Mouse (Mus musculus) testis, postnatal 14 days (tissue): ENCODE measurements at regions not wholly inside any gene's neighbourhood (a gene's known extent, or its start where the extent isn't known, plus 50 kb on each side); places are given as distances from the start of the nearest gene placed in this dataset.

Experiments
- DNase-seq: peaks from one replicate; pipeline ENCODE4 v3.0.0; 2021; ENCODE audit warnings: low spot score

DNA sequence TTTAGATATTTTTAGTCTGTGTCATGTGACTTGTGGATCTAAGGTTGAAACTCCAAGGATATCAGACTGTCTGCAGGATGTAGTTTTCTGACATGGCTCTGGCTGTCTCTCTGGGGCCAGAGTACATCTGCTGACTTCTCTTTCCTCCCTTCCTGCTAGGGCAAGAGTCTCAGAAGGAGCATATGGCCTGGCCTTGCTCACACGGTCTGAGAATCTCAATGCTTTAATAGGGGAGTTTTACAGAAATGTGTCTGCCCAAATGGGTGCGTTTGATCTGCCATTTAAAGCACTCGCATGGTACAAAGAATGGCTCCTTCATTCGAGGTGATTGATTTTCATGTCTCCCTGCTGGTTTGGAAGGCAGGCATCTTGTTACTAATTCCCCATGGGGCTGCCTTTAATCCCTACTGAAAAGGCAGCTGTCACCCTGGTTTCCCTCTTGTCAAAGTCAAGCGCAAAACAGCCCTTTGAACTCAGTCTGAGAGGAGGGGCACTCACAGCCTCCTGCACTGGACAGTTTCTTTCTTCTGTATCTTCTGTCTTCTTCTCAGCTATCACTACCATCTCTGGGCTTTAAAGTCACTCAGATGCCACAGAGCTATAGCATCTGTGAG is 199.7 kb upstream of the Eef2kmt start:
- DNase-seq: no peak

GRCm38 (mm10) chr16:5454243-5454642 is 198.5 kb upstream of the Eef2kmt start:
- no peak for DNase-seq

DNA sequence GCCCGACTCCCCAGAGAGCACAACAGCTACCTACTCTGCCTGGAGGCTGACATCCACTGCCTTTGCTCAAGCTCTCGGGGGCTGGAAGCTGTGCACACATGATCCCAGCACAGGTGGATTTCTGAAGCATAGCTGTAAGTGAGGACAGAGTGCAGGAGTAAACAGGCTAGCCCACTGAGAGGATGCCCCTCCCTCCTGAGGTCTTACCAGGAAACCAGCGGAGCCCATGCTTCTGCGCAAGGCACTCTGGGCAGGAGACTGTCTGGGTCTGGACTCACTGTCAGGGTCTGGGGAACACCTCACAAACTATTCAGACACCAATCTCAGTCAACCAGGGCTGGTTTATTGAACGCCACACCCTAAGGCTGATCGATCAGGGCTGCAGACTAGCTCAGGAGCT is 197.2 kb upstream of the Eef2kmt start:
- DNase-seq: no peak

DNA sequence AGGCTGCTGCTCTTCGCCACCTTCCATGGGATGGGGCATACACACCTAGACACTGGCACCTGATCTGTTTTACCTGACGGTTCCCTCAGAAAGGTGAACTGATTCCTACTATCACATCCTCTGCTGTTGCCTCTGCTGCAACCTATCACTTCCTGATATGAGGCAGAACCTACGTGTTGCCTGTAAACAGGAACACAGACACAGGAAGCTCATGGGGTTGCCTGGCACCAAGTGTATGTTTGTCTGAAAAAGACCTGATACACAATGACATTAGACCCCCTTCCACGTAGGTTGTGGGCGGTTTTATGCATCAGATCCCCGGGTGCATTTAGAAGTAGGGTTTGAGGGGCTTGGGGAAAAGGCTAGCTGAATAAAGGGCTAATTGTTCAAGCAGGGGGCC is 190.0 kb upstream of the Eef2kmt start:
- no peak for DNase-seq

GRCm38 (mm10) chr16:5444785-5445184 is 189.0 kb upstream of the Eef2kmt start:
- DNase-seq: no peak

GRCm38 (mm10) chr16:5439717-5440116 is 183.9 kb upstream of the Eef2kmt start:
- no peak for DNase-seq

DNA sequence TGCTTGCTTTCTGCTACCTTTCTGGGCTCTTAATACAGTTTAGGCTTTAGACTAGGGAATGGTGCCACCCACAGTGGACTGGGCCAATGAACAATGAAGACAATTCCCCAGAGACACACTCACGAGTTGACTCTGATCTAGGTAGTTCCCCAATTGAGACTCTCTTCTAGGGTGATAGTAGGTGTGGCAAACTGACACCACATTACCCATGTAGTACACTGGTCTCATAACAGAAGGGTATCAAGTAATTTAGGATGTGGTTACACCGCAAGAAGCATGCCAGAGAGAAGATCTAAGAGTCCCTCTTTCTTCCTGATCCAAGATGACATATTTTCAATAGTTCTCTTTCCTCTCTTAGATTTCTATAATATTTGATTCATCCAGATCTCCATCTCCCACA is 182.6 kb upstream of the Eef2kmt start:
- DNase-seq: no peak

DNA sequence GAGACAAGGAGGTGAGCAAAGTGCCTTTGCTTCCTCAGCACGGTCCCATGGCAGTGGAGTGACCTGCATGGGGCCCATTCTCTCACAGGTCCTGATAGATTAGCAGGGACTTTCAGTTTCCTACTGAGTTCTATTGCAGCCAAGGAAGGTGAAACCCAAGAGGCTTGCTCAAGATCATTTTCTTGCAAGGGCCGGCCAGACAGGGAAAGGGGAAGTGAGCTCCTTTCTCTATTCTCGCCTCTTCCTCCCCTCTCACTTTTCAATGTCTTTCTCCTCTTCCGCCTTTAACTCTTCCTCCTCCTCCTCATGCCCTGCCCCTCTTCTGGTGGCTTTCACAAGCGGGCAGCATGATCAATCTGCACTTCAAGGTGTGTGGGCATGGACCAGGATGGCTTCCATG is 175.9 kb upstream of the Eef2kmt start:
- DNase-seq: no peak

GRCm38 (mm10) chr16:5431111-5431510 is 175.3 kb upstream of the Eef2kmt start:
- no peak for DNase-seq

- DNase-seq: no peak
Measured at GRCm38 (mm10) chr16:5429466-5429865, 173.7 kb upstream of the Eef2kmt start.

DNA sequence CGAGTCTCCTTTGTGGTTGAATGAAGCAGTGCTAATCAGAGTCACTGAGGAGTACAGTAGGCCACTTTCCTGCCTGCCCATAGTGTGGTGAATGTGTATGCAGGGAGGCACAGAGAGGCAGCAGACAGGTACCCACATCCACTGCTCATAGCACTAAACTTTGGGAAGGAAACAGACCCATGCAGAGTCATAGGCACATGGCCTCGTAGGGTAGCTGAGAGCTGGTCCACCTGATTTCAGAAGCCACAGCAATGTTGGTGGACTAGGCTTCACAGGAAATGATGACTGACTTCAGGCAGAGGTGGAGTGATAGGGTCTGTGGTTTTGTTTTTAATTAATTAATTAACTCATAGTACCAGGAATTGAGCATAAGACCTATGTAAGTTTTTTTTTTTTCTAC is 170.1 kb upstream of the Eef2kmt start:
- DNase-seq: no peak

- DNase-seq: no peak
Measured at GRCm38 (mm10) chr16:5422041-5422440, 166.3 kb upstream of the Eef2kmt start.

GRCm38 (mm10) chr16:5421591-5421990 is 165.8 kb upstream of the Eef2kmt start:
- no peak for DNase-seq

GRCm38 (mm10) chr16:5419467-5419866 is 163.7 kb upstream of the Eef2kmt start:
- no peak for DNase-seq

DNA sequence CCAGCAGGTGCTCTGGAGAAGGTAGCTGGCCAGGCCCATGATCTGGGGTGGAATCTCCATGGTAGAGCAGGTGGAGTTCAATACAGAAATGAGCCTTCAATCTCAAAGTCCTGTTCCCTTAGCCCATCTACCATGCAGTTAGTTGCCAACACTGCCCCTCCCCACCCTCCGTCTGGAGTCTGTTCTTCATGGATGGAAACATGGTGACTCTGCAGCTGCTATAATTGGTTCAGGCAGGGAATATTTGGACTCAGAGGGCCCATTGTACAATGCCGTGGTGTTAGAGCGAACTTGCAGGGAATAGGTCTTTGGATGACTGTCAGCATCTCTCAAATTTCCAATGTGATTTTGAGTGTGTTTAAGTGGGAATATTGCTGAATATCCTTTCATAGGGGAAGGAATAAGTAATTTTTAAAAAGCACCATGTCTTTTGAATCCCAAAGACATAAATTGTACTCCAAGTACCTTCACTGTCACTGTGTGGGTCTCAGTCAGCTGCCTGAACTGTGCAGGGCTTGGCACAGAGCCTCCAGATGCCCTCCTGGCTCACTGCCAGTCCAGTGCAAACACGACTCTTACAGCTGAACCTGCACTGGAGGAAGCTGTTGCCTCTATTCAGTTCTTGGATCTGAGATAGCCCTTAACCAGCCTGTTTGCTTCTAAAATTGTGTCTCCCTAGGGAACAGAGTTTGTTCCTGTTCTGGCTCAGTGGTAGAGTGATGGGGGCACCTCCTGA is 162.8 kb upstream of the Eef2kmt start:
- no peak for DNase-seq

DNA sequence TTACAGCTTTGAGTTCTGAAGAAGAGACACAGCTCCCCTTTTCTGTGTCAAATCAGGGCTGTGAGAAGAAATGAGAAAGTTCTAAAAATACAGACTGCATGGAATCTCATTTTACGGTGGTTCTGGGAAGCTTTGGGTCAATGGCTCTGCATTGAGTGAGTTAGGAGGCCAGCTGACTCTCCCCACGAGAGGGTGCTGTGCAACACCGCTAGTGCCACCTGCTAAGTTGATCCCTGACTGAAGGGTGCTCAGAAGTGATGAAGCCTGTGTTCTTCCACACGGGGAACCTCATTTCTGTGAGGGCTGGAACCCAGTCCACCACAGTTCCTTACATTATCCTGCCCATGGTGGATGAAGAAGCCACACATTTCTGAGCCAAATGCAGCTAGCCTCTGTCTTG is 159.5 kb upstream of the Eef2kmt start:
- DNase-seq: no peak

- DNase-seq: no peak
Measured at GRCm38 (mm10) chr16:5411819-5412385, 156.1 kb upstream of the Eef2kmt start.

DNA sequence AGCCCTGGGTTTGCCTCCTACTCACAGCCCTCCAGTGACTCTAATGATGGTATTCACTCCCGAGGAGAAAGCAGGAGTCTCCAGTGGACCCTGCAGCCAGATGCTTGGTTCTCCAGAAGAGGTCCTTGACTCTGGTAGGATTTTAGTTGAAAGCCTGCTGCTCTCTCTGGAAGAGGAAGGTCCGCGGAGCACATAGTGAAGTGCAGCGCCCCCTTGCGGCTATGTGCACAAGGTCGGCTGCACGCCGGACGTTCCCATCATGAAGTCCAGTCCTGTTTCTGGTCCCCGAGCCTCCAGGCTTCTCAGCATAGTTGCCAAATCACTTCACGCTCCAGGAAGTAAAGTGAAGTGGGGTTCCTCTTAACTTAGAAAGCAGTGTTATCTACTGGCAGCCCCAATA is 150.9 kb upstream of the Eef2kmt start:
- DNase-seq: peak; percentile 63

GRCm38 (mm10) chr16:5393336-5393735 is 137.6 kb upstream of the Eef2kmt start:
- DNase-seq: no peak

- no peak for DNase-seq
Measured at GRCm38 (mm10) chr16:5382930-5383329, 127.1 kb upstream of the Eef2kmt start.

DNA sequence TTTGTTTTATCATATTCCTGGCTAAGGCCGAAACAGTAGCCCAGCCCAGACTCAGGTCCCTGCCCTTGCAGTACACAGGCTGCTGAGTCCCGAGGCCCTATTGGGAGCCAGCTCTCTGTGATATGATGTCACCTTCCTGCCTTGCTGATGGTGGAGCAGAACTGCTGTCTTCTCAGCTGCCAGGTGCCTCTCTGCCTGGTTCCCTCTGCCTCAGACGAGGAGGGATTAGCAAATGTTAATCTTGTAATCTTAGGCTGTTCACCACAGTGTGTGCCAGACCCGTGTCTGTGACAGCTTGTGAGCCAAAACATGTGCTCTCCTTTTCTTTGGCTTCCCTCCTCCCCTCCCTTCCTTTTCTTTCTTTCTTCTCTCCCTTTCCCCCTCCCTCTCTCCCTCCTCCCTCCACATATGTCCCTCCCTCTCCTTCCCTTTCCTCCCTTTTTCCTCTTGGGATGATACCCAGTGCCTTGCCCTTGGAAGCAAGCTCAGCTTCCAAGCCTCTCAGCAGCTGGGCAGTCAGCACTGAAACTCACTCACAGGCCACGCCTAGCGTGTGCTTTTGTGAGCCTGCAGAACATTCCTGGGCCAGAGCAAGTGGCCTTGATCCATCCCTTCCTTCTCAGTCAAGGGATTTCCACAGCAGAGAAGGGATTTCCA is 126.6 kb upstream of the Eef2kmt start:
- DNase-seq: no peak

DNA sequence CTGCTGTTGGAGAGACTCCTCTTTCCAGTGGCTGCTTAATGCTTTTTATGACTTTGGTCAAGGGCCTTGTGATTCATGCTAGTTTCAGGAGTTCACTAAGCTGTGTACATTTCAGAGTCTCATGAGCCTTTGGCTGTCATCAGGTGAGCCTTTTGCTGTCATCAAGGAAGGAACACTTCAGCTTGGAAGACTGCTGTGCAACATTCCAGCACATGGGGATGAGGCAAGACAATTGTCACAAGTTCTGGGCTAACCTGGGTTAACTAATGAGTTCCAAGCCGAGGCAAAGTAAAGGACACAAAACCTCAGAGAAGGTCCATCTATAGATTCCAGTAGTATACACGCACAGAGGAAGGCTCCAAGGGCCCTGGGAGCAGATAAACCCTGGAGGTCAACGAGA is 124.8 kb upstream of the Eef2kmt start:
- no peak for DNase-seq

GRCm38 (mm10) chr16:5377001-5377400 is 121.2 kb upstream of the Eef2kmt start:
- no peak for DNase-seq
